Mouse (Mus musculus) adrenal gland (tissue): ENCODE measurements around the gene Pitpnc1.

Source experiments
- intact Hi-C: fragments of 180-260 bp; cut with DNase I; formaldehyde crosslinking; loops from one replicate; pipeline ENCODE4 v1.15.1; 2025

The Pitpnc1 gene

DNA sequence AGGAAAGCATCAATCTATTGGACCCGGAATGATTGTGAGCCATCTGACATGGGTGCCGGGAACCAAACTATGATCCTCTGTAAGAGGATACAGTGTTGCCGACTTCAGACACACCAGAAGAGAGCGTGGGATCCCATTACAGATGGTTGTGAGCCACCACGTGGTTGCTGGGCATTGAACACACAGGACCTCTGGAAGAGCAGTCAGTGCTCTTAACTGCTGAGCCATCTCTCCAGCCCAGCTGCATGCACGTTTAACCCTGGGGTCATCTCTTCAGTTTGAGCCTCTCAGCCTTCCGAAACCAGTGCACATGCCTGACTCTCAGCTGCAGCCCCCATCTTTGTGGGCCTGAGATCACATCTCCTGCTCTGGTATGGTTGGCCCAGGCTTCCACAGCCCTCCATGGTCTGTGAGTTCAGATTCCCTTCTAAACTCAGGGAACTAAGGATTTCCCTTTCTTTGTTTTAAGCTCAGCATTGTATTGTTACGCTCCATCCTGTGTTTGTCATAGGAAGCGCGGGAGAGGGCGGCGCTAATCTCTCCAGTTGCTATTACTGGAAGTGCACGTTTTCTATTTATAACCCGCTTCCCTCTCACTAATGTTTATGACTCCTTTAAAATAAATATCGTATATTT lies 135.5 kb downstream of the Pitpnc1 start:
- intact Hi-C loops = loop anchor here (5.0 kb wide), 1 partner anchor 47 kb away; no protein-coding TSS in a partner anchor

DNA sequence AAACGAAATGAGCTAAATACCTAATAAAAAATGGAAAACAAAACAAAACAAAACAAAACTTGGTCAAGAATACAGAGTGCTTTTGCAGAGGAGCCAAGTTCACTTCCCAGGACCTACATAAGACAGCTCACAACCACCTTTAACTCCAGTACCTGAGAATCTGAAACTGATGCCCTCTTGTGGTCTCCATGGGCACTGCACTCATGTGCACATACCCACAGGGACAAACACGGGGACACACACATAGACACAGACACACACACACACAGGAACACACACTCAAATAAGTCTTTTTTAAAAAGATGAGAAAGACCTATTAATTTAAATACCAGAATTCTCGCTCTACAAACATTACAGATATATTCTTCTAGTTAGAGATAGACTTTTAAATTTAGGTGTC lies 137.6 kb downstream of the Pitpnc1 start:
- intact Hi-C loops = no loop called here

DNA sequence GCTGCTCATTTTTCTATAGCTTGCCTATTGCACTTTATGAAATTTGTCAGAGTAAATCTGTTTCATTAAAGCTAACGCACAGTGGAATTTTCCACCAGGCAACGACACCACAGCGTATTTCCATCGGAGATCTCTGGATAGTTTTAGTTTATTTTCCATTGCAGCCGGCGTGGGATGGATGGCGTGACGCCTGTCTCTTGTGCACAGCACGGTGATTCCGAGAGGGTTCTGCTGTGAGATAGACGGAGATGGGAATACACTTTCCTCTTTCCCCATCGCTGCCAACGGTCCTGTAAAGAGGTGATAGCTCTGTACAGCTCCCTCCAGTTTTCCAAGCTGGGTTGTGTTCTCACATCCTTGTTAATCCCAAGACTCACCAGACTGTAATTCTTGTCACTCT lies 138.2 kb downstream of the Pitpnc1 start:
- intact Hi-C loops = no loop called here

GRCm38 (mm10) chr11:107331425-107331824 lies 139.1 kb downstream of the Pitpnc1 start:
- intact Hi-C loops = no loop called here

DNA sequence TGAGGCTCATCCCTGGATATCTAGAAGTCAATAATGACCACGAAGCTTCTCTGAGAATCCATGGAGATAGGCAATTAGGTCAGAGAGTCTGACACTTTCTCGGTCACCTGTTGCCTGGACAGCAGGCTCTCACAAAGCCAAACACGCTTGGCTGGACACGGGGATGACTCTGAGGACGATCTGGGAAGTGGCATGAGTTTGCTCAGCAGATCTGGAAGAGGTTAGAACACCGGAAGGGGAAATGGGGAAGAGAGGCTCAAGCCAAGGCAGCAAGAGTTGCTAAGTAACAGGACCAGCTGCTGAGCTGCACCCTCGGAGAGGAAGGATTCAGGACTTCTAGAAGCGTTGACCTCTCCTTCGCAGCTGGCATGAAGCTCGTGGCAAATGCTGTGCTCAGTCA lies 143.2 kb downstream of the Pitpnc1 start:
- intact Hi-C loops = no loop called here

GRCm38 (mm10) chr11:107325739-107326725 lies 144.5 kb downstream of the Pitpnc1 start:
- intact Hi-C loops = no loop called here

- intact Hi-C loops = no loop called here
Measured at GRCm38 (mm10) chr11:107325226-107325625, 145.3 kb downstream of the Pitpnc1 start.

DNA sequence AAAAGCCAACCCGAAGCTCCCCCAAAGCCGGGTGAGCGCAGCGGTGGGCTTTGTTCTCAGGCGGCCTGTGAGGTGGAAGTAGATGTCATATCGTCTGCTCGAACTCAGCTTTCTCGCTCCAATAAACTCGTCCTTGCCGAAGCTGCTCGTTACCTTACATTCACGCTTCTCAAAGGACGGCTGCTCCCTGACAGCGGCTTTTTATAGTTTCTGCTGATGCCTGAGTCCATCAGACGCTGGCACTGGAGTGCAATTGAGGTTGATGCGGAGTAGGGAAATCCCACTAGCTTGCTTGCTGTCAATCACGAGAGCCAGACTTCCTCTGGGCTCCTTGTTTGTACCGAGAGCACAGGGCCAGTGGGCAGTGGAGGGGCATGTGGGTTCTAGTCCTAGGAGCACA lies 147.3 kb downstream of the Pitpnc1 start:
- intact Hi-C loops = no loop called here

DNA sequence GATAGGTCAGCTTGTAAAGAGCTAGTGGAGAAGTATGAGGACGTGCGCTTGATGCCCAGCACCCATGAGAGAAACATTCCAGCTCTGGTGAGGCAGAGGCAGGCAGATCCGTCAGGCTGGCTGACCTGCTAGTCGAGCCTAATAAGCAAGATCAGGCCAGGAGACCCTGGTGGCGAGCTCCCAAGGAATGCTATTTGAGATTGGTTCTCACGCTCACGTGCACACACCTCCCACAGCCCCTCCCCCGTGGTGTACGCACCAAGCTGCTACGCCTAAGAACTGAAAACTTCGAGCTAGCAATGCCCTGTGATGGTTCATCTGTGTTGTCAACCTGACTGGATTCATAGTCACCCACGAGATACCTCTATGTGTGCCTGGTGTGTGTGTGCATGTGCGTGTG lies 148.3 kb downstream of the Pitpnc1 start:
- intact Hi-C loops = no loop called here

DNA sequence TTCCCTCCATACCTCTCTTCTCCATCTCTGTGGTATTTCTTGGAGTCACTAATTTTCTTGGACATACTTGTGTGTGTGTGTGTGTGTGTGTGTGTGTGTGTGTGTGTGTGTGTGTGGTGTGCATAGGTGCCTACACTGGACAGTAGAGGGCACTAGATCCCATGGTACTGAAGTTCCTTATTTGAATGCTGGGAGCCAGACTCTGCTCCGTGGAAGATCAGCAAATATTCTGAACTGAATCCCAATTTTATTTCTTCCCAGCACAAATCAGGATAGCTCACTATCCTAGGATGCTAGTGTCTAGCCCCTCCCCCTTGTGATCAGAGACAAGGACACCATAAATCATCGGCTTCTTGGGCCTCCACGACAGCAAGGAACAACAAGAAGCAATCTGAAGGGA lies 148.7 kb downstream of the Pitpnc1 start:
- intact Hi-C loops = no loop called here

DNA sequence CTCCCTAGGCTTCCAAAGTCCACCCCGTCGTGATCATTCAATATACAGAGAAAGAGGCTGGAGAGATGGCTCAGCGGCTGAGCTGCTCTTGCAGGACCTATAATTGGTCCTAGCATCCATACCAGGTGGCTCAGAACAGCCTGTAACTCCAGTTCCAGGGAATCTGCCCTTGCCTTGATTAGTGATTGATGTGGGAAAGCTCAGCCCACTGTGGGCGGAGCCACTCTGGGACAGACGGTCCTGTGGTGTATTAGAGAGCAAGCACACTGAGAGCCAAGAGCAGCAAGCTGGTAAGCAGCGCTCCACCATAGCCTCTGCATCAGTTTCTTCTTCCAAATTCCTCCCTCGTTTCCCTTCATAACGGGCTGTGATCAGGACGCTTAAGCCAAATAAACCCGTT lies 150.6 kb downstream of the Pitpnc1 start:
- intact Hi-C loops = no loop called here

DNA sequence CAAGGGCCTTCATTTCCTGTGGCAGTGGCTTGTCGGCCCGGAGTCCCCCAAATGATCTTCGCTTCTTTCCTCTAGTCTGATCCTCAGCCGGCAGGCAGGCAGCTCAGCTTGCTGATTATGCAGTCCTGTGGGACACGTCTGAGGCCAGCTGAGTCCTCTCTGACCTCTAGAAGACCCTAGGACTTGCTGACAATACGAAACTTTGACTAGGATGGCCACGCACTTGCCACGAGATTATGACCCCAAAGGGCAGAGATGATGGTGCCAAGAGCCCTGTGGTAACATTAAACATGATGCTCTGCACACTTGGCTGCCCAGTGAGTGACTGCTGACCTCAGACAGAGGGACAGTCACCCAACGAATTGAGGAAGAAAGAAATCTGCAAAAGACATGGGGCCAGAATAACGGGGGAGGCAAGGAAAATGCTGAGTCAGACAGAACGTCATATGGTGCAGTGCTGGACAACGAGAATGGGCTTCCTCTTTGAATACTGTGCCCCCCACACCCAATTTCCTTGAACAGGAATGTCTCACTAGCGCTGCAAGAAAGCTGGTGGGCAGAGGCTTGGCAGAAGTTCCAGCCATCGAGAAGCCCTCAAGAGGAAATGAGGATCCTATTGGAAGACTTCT lies 152.7 kb downstream of the Pitpnc1 start:
- intact Hi-C loops = no loop called here

DNA sequence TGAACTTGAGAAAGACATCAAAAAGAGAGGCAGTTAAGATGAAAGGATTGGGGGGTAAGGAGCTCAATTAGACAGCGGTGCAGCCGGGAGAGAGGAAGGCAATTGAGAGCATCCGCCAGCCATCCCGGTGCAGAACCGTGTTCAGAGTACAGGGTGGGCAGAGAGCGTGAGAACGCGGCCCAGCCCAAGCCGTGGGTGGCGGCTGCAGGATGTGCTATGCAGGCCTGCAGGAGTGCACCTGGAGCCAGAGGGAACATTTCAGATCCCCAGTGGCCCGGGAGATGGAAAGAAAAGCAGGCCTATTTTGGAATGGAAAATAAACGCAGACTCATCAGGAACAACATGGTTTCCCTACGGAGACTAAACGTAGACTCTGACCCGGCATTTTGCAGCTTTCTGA lies 155.0 kb downstream of the Pitpnc1 start:
- intact Hi-C loops = no loop called here

- intact Hi-C loops = no loop called here
Measured at GRCm38 (mm10) chr11:107310338-107311121, 160.0 kb downstream of the Pitpnc1 start.

DNA sequence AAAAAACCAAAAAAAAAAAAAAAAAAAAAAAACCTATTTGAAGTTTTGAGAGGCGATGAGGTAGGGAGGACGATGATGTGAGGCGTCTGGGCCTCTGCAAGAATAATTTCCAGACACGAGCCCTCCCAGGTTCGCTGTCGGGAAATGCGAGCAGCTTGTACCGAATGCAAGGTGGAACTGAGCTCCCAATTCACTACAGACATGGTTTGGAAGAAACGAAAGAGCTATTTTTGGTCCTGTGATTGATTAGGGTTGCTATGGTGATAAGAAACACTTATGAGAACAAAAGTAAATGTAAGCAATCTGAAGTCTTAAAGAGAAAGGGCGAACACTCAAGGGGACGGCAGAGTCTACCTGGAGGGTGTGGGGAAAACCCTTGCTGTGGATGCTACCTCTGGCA lies 164.3 kb downstream of the Pitpnc1 start:
- intact Hi-C loops = no loop called here

DNA sequence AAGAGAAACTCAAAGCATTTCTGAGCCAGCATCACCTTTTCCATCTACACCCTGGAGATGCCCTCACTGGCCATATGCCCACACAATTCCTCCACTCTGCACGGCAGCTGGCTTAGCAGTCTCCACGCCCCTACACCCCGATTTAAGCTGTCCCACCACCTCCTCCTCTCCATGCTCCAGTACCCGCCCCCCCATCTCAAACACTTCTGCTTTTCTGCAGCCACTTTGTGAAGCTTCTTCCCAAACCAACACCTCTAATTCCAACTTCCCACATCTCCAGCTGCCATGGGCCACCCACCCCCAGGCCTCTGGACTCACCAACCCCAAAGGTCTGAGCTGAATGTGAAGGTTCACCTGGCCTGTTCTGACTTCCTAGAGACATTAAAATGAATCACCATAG lies 168.4 kb downstream of the Pitpnc1 start:
- intact Hi-C loops = no loop called here

GRCm38 (mm10) chr11:107300235-107300634 lies 170.3 kb downstream of the Pitpnc1 start:
- intact Hi-C loops = no loop called here

DNA sequence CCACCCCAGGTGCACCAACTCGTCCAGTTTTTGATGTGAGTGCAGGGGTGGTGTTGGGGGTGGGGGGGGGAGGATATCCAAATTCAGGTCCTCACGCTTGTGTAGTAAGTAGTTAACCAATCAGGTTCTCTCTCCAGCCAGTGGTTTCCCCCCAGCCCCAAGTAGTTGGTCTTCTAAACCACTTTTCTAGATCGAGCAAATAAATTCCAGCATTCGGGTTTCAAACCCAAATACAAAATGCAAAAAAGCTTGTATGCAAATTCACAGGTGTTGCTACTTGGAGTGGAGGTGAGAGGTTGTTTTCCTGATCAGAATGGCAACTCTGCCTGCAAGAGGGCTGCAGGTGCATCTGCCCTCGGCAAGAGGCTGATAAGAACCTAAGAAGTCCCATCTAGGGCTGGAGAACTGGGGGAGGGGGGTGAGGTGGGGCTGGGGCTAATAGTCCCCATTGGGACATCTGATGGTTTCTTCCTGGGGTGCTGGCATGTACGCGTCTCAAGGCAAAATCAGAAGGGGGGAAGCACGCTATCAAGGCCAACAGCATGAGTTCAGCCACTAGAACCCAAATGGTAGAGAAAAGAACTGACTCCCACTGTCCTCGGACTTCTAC lies 170.9 kb downstream of the Pitpnc1 start:
- intact Hi-C loops = no loop called here

- intact Hi-C loops = no loop called here
Measured at GRCm38 (mm10) chr11:107296176-107296575, 174.3 kb downstream of the Pitpnc1 start.

GRCm38 (mm10) chr11:107292036-107292435 lies 178.5 kb downstream of the Pitpnc1 start:
- intact Hi-C loops = no loop called here

DNA sequence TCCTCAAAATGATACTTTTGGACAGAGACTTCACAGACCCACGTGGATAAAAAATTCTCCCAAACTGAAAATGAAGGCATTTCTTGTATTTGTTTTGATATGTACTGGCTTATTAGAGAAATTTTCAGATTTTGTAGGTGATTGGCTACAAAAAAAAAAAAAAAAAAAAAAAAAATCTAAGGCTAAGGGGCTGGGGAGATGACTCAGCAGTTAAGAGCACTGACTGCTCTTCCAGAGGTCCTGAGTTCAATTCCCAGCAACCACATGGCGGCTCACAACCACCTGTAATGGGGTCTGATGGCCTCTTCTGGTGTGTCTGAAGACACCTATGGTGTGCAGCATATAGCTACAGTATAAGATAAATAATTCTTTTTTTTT lies 182.3 kb downstream of the Pitpnc1 start:
- intact Hi-C loops = no loop called here
